Mouse (Mus musculus): Measurements from ENCODE around the gene Extl1. TPM values are rescaled to one million over a fixed set of nuclear protein-coding genes. Genes with fewer than 3 reads are reported as not detected.
"Not testable (repeated sequence)": the region's sequence is repeated elsewhere in the genome, so short reads cannot be mapped to it uniquely, and the experiment has no call there.

The Extl1 gene
- 0.13 TPM for polyA plus RNA-seq (2012; fragmentation: generic; extraction: Trizol)
- long read RNA-seq, experiment 1, result 0 reads
- long read RNA-seq, experiment 2, result 0 reads

GRCm38 (mm10) chr4:134383750-134384149 lies at the start of gene Extl1:
Gene Extl1 (minus strand): TSS chr4:134383850.
- not testable (repeated sequence) for H3K4me3 ChIP-seq (ENCODE audit: insufficient read depth, poor library complexity, severe bottlenecking); H3ac ChIP-seq (ENCODE audit: control insufficient read depth, insufficient read length, low read depth)

GRCm38 (mm10) chr4:134432686-134433360 lies 49.2 kb upstream of the Extl1 start:
- Histone ChIP-seq H3K36me3 (ENCODE audit: control insufficient read depth, insufficient read depth) (no peaks in the 10 kb centered on the region), H3K79me2 (ENCODE audit: control insufficient read depth, insufficient read depth) (no peaks in the 10 kb centered on the region), H3K27me3 (ENCODE audit: control insufficient read depth, insufficient read depth, insufficient read length) (no peaks in the 10 kb centered on the region), H3K4me3 (ENCODE audit: insufficient read depth, poor library complexity, severe bottlenecking) (no peak overlapping the region), H3ac (ENCODE audit: control insufficient read depth, insufficient read length, low read depth) (no peak overlapping the region), H3K79me3 (ENCODE audit: low read depth) (no peaks in the 10 kb centered on the region)
- TF ChIP-seq MYOD1 (IDR thresholded peaks at IDR 0.05; ENCODE audit: control insufficient read depth, insufficient read length, low read depth), result no peak
- TF ChIP-seq MYOG (IDR thresholded peaks at IDR 0.05; ENCODE audit: control insufficient read depth, extremely low read depth, insufficient read length), result no peak
- no peak for TF ChIP-seq CTCF (IDR thresholded peaks at IDR 0.05; ENCODE audit: control insufficient read depth, insufficient read depth, insufficient read length)
- no peak for TF ChIP-seq USF1 (IDR thresholded peaks at IDR 0.05; ENCODE audit: low read depth)
- TF ChIP-seq MAX (IDR thresholded peaks at IDR 0.05), result no peak
- TF ChIP-seq FOSL1 (IDR thresholded peaks at IDR 0.05; ENCODE audit: insufficient read depth, low read length, poor library complexity, severe bottlenecking), result no peak

More at GRCm38 (mm10) chr4:134383750-134384149, at the start of gene Extl1:
- H3K36me3 ChIP-seq (ENCODE audit: control insufficient read depth, insufficient read depth); H3K27me3 ChIP-seq (ENCODE audit: control insufficient read depth, insufficient read depth, insufficient read length); H3K79me3 ChIP-seq (ENCODE audit: low read depth); H3K79me2 ChIP-seq (ENCODE audit: control insufficient read depth, insufficient read depth): not testable (repeated sequence)

GRCm38 (mm10) chr4:134430381-134431004 lies 46.8 kb upstream of the Extl1 start:
- Histone ChIP-seq H3K79me3 (ENCODE audit: low read depth) (no peaks in the 10 kb centered on the region), H3K79me2 (ENCODE audit: control insufficient read depth, insufficient read depth) (no peaks in the 10 kb centered on the region), H3ac (ENCODE audit: control insufficient read depth, insufficient read length, low read depth) (no peak overlapping the region), H3K36me3 (ENCODE audit: control insufficient read depth, insufficient read depth) (no peaks in the 10 kb centered on the region), H3K4me3 (ENCODE audit: insufficient read depth, poor library complexity, severe bottlenecking) (no peak overlapping the region), H3K27me3 (ENCODE audit: control insufficient read depth, insufficient read depth, insufficient read length) (no peaks in the 10 kb centered on the region)
- TF ChIP-seq CTCF (IDR thresholded peaks at IDR 0.05; ENCODE audit: control insufficient read depth, insufficient read depth, insufficient read length) (no peak), USF1 (IDR thresholded peaks at IDR 0.05; ENCODE audit: low read depth) (no peak), FOSL1 (IDR thresholded peaks at IDR 0.05; ENCODE audit: insufficient read depth, low read length, poor library complexity, severe bottlenecking) (no peak), MYOG (IDR thresholded peaks at IDR 0.05; ENCODE audit: control insufficient read depth, extremely low read depth, insufficient read length) (no peak), CEBPB (IDR thresholded peaks at IDR 0.05; ENCODE audit: low read depth) (no peak)

DNA sequence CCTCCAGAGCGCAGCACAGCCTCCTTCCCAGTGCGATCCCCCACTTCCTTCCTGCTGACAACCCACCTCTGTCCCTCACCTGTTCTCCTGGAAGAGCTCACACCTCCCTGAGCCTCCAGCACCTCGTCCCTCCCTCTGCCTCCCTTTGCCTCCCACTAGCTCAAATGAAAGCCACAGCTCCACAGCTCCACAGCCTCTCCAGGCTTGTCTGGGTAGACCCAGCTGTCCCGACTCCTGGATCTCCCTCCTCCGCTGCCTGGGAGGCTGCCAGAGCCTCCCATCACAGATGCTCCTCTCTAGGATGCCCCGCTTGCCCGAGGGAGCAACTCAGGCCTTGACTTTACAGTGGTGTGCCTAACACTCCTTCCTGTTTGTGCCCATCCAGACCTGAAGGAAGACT lies 41.4 kb upstream of the Extl1 start:
- no peaks in the 10 kb centered on the region for H3K79me2 ChIP-seq (ENCODE audit: control insufficient read depth, insufficient read depth)
- H3K27me3 ChIP-seq (ENCODE audit: control insufficient read depth, insufficient read depth, insufficient read length), result no peaks in the 10 kb centered on the region
- no peak overlapping the region for H3K4me3 ChIP-seq (ENCODE audit: insufficient read depth, poor library complexity, severe bottlenecking)
- H3K79me3 ChIP-seq (ENCODE audit: low read depth), result no peaks in the 10 kb centered on the region
- TF ChIP-seq USF1 (IDR thresholded peaks at IDR 0.05; ENCODE audit: low read depth) (no peak), MYOG (IDR thresholded peaks at IDR 0.05; ENCODE audit: control insufficient read depth, extremely low read depth, insufficient read length) (no peak), MYOD1 (IDR thresholded peaks at IDR 0.05; ENCODE audit: control insufficient read depth, insufficient read length, low read depth) (no peak), MAX (IDR thresholded peaks at IDR 0.05) (no peak), CEBPB (IDR thresholded peaks at IDR 0.05; ENCODE audit: low read depth) (no peak), FOSL1 (IDR thresholded peaks at IDR 0.05; ENCODE audit: insufficient read depth, low read length, poor library complexity, severe bottlenecking) (no peak), CTCF (IDR thresholded peaks at IDR 0.05; ENCODE audit: control insufficient read depth, insufficient read depth, insufficient read length) (no peak)
- H3K36me3 ChIP-seq (ENCODE audit: control insufficient read depth, insufficient read depth), result no peaks in the 10 kb centered on the region
- no peak overlapping the region for H3ac ChIP-seq (ENCODE audit: control insufficient read depth, insufficient read length, low read depth)

GRCm38 (mm10) chr4:134423949-134424348 lies 40.3 kb upstream of the Extl1 start:
- TF ChIP-seq MAX (IDR thresholded peaks at IDR 0.05) (no peak), MYOD1 (IDR thresholded peaks at IDR 0.05; ENCODE audit: control insufficient read depth, insufficient read length, low read depth) (no peak), USF1 (IDR thresholded peaks at IDR 0.05; ENCODE audit: low read depth) (no peak), MYOG (IDR thresholded peaks at IDR 0.05; ENCODE audit: control insufficient read depth, extremely low read depth, insufficient read length) (no peak), CEBPB (IDR thresholded peaks at IDR 0.05; ENCODE audit: low read depth) (no peak)
- Histone ChIP-seq H3K79me3 (ENCODE audit: low read depth) (no peaks in the 10 kb centered on the region), H3K27me3 (ENCODE audit: control insufficient read depth, insufficient read depth, insufficient read length) (no peaks in the 10 kb centered on the region), H3K4me3 (ENCODE audit: insufficient read depth, poor library complexity, severe bottlenecking) (no peak overlapping the region), H3ac (ENCODE audit: control insufficient read depth, insufficient read length, low read depth) (no peak overlapping the region), H3K79me2 (ENCODE audit: control insufficient read depth, insufficient read depth) (no peaks in the 10 kb centered on the region), H3K36me3 (ENCODE audit: control insufficient read depth, insufficient read depth) (no peaks in the 10 kb centered on the region)

DNA sequence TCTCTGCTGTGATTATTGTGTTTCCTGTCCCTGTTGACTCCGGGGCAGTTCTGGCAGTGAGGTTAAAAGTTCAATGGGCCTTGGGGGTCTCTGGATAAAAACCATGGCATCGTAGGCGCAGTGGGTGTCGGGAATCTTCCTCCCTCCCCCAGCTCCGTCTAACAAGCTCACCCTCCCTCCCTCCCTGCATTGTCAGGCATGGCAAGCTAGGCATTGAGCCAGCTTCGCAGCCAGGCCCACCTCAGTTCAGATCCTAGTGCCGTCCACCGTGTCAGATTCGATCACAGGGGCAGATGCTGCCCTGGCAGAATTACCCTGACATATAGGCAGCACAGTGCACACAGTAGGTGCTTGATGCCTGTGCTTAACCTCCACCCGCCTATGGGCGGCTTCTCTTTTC lies 38.3 kb upstream of the Extl1 start:
- no peaks in the 10 kb centered on the region for H3K36me3 ChIP-seq (ENCODE audit: control insufficient read depth, insufficient read depth)

More for the DNA sequence above, 38.3 kb upstream of the Extl1 start:
- Histone ChIP-seq H3ac (ENCODE audit: control insufficient read depth, insufficient read length, low read depth) (no peak overlapping the region), H3K79me2 (ENCODE audit: control insufficient read depth, insufficient read depth) (no peaks in the 10 kb centered on the region), H3K27me3 (ENCODE audit: control insufficient read depth, insufficient read depth, insufficient read length) (no peaks in the 10 kb centered on the region), H3K4me3 (ENCODE audit: insufficient read depth, poor library complexity, severe bottlenecking) (no peak overlapping the region), H3K79me3 (ENCODE audit: low read depth) (no peaks in the 10 kb centered on the region)
- TF ChIP-seq USF1 (IDR thresholded peaks at IDR 0.05; ENCODE audit: low read depth), result no peak
- no peak for TF ChIP-seq MAX (IDR thresholded peaks at IDR 0.05)
- no peak for TF ChIP-seq CTCF (IDR thresholded peaks at IDR 0.05; ENCODE audit: control insufficient read depth, insufficient read depth, insufficient read length)
- TF ChIP-seq CEBPB (IDR thresholded peaks at IDR 0.05; ENCODE audit: low read depth), result no peak
- TF ChIP-seq MYOD1 (IDR thresholded peaks at IDR 0.05; ENCODE audit: control insufficient read depth, insufficient read length, low read depth), result no peak
- TF ChIP-seq FOSL1 (IDR thresholded peaks at IDR 0.05; ENCODE audit: insufficient read depth, low read length, poor library complexity, severe bottlenecking), result no peak
- no peak for TF ChIP-seq MYOG (IDR thresholded peaks at IDR 0.05; ENCODE audit: control insufficient read depth, extremely low read depth, insufficient read length)

Measured in C2C12 (cell line).